Mouse (Mus musculus) spleen, postnatal 14 days (tissue): ENCODE results near the gene Nap1l1.
"Not testable (repeated sequence)": the region's sequence is repeated elsewhere in the genome, so short reads cannot be mapped to it uniquely, and the experiment has no call there.

ENCODE experiments used
- DNase-seq, 2 experiments: peaks; one replicate each; pipeline ENCODE4 v3.0.0; 2021 to 2022; ENCODE audit warnings: low spot score in 2 of 2

Gene Nap1l1

GRCm38 (mm10) chr10:111472686-111473510, at the start of gene Nap1l1:
TSS of gene Nap1l1 (plus strand) at chr10:111473223.
- DNase-seq, result peak; percentile 95 to 97

- DNase-seq, result no peak
These were observed 46.5 kb upstream of the Nap1l1 start for GRCm38 (mm10) chr10:111426491-111426890.

GRCm38 (mm10) chr10:111433502-111433901, 39.5 kb upstream of the Nap1l1 start:
- no peak for DNase-seq

- no peak for DNase-seq
These were observed 32.0 kb upstream of the Nap1l1 start for GRCm38 (mm10) chr10:111441034-111441440.

GRCm38 (mm10) chr10:111444199-111444598, 28.8 kb upstream of the Nap1l1 start:
- no peak for DNase-seq

GRCm38 (mm10) chr10:111445939-111446671, 26.9 kb upstream of the Nap1l1 start:
- no peak for DNase-seq

- DNase-seq, result not testable (repeated sequence)
These were observed 26.4 kb upstream of the Nap1l1 start for GRCm38 (mm10) chr10:111446672-111447008.

GRCm38 (mm10) chr10:111449662-111450061, 23.4 kb upstream of the Nap1l1 start:
- DNase-seq, result not testable (repeated sequence)

- DNase-seq, result no peak
These were observed 21.2 kb upstream of the Nap1l1 start for GRCm38 (mm10) chr10:111451683-111452322.

GRCm38 (mm10) chr10:111452426-111452825, 20.6 kb upstream of the Nap1l1 start:
- DNase-seq, result no peak

GRCm38 (mm10) chr10:111454698-111455308, 18.2 kb upstream of the Nap1l1 start:
- DNase-seq, result no peak

GRCm38 (mm10) chr10:111458088-111458487, 14.9 kb upstream of the Nap1l1 start:
- DNase-seq, result no peak

- DNase-seq, result no peak
These were observed 14.0 kb upstream of the Nap1l1 start for GRCm38 (mm10) chr10:111459040-111459439.

GRCm38 (mm10) chr10:111459874-111460273, 13.1 kb upstream of the Nap1l1 start:
- DNase-seq, result no peak

GRCm38 (mm10) chr10:111460381-111460780, 12.6 kb upstream of the Nap1l1 start:
- no peak for DNase-seq

- DNase-seq, result no peak
These were observed 8.2 kb upstream of the Nap1l1 start for GRCm38 (mm10) chr10:111464833-111465232.

GRCm38 (mm10) chr10:111465409-111465808, 7.6 kb upstream of the Nap1l1 start:
- DNase-seq, result no peak

GRCm38 (mm10) chr10:111471166-111471565, 1.9 kb upstream of the Nap1l1 start:
- DNase-seq, result peak in 1 of 2 experiments; percentile 7

- peak; percentile 25 to 36 for DNase-seq
These were observed 718 bp downstream of the Nap1l1 start for GRCm38 (mm10) chr10:111473511-111474371.

GRCm38 (mm10) chr10:111476301-111476700, 3.3 kb downstream of the Nap1l1 start:
- DNase-seq, result no peak

- no peak for DNase-seq
These were observed 4.0 kb downstream of the Nap1l1 start for GRCm38 (mm10) chr10:111476989-111477510.
